Mouse (Mus musculus) small intestine, adult 2 months (tissue): Measurements from ENCODE around the gene Hal.

Source experiments
- CTCF ChIP-seq: fragments of 200-500 bp; IDR thresholded peaks from 2 replicates; pipeline ENCODE4 v1.5.1; 2012; ENCODE audit warnings: low read depth, mild to moderate bottlenecking, control low read depth, inconsistent platforms, low read length, moderate library complexity, mixed read lengths; ENCODE audit not compliant: insufficient replicate concordance, insufficient read length; ENCODE audit errors: extremely low read depth
- POLR2A ChIP-seq: fragments of 200-500 bp; IDR thresholded peaks from 2 replicates; pipeline ENCODE4 v1.6.1; 2012; ENCODE audit warnings: low read depth, mild to moderate bottlenecking, control low read depth, inconsistent platforms, low read length, moderate library complexity

- no peak for TF ChIP-seq POLR2A
- no peak for TF ChIP-seq CTCF
Observed at GRCm38 (mm10) chr10:93544172-93544571, 55.6 kb downstream of the Hal start.
